Mouse (Mus musculus): ENCODE results near the gene Ppfia4.
"Not testable (repeated sequence)": the region's sequence is repeated elsewhere in the genome, so short reads cannot be mapped to it uniquely, and the experiment has no call there.

The Ppfia4 gene

DNA sequence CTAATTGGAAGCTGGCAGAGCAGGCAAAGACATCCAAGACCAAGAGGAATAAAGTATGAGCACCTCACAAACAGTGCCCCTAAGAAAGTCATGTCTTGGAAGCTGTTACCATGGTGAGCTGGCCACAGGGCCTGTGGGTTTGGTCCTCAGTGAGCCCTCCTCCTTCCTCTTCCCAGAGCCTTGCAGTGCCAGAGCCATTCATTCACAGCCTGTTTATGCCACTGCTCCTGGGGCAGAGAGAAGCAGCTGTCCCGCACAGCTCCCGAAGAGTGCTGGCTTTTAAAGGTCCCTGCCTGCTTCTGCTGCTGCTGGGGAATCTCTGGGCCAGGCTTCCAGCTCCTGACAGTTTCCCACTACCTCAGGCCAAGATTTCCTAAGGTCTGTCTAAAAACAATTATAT, 66.9 kb downstream of the Ppfia4 start:
- no peak for DNase-seq

DNA sequence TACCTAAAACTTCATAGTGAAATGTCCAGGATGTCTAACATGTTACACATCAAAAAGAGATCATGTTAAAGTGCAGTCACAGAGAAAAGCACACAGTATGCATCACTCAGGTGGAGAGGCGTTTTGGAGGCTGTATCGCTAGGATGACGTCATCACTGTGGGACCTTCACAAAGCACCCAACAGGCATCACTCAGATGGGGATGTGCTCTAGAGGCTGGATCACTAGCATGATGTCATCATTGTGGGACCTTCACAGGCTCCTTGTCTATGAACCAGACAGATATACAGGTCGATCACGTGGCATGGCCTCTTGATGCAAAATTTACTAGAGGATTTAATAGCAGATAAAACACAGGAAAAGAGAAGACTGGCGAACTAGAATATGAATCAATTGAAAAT, 68.4 kb downstream of the Ppfia4 start:
- no peak for DNase-seq

DNA sequence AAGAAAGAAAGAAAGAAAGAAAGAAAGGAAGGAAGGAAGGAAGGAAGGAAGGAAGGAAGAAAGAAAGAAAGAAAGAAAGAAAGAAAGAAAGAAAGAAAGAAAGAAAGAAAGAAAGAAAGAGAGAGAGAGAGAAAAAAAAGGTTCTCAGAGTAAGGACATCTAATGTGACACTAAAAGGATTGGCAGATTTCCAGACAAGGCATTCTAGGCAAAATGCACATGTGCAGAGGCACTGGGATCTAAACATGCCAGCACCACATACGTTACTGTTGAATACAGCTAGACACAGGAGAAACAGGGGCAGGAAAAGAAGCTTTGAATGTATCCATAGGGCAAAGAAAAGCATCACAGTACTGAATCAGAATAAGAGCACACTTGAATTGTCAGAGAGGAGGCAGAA, 83.0 kb downstream of the Ppfia4 start:
- DNase-seq = not testable (repeated sequence)

Measured in right cerebral cortex, adult 18-20 months (tissue).